ENCODE assay signal across 8 mouse cellular contexts in the genomic region with DNA sequence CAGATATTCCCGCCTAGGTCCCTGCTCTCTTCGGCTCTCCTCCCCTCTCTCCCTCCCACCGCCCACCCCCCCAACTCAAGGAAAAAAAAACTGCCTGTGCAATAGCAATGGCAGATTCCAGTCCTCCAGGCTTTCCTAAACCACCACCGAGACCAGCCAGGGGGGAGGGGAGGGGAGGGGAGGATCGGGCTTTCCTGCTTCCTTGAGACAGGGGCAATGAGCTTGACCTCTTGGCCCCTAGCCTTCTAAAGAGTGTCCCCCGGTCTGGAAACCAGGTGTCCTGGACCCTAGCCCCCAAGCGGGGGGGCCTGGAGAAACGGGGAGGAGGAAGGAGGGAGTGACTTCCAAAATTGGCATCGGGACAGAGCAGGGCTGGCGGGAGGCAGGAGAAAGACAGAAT. TPM values are rescaled to one million over a fixed set of nuclear protein-coding genes. Genes with fewer than 3 reads are reported as not detected.
A peak's percentile ranks its signal among the peaks of the same experiment; 100 is the strongest.
DNase-seq lines count a peak whose midpoint lies in the region; ATAC-seq and TF ChIP-seq lines count a peak whose summit lies in the region.

No protein-coding gene starts in this region.

- no peak for ATAC-seq in cerebellum, adult (ENCODE audit: insufficient number of reproducible peaks, low FRiP score, low TSS enrichment)
- no peak for ATAC-seq in heart, embryonic 15.5 days (replicated peaks; ENCODE audit: insufficient number of reproducible peaks, insufficient read depth, low FRiP score, low read depth)
- no peak for ATAC-seq in neural tube, embryonic 11.5 days (ENCODE audit: insufficient read depth, low FRiP score, low TSS enrichment)

- peak overlapping the region; percentile 67 for H3K4me2 ChIP-seq in heart, embryonic 15.5 days
- H3K4me2 ChIP-seq in neural tube, embryonic 11.5 days (ENCODE audit: low read depth): peak overlapping the region; percentile 40

- no peaks in the 10 kb centered on the region for H3K27me3 ChIP-seq in C2C12 (ENCODE audit: control insufficient read depth, insufficient read depth, insufficient read length)
- peaks cover 27% of the 10 kb centered on the region for H3K27me3 ChIP-seq in heart, embryonic 15.5 days
- H3K27me3 ChIP-seq in neural tube, embryonic 11.5 days (ENCODE audit: control insufficient read depth, insufficient read depth, low read length): peaks cover 27% of the 10 kb centered on the region

- H3K79me3 ChIP-seq in C2C12 (ENCODE audit: low read depth): peaks cover 15% of the 10 kb centered on the region

- H3K36me3 ChIP-seq in C2C12 (ENCODE audit: control insufficient read depth, insufficient read depth): peaks cover 15% of the 10 kb centered on the region
- H3K36me3 ChIP-seq in heart, embryonic 15.5 days: peaks cover 13% of the 10 kb centered on the region; the same call in 1 of the 2 replicates
- 0 out of 2 replicates have a peak, but pooled peaks cover 4% of the 10 kb centered on the region for H3K36me3 ChIP-seq in neural tube, embryonic 11.5 days (ENCODE audit: control insufficient read depth, insufficient read depth, low read length)

- H3K27ac ChIP-seq in cortical plate, adult 2 months (ENCODE audit: insufficient read depth, low read length): peak overlapping the region; percentile 59
- peak overlapping the region; percentile 60; the same call in 1 of the 2 replicates for H3K27ac ChIP-seq in heart, embryonic 15.5 days
- H3K27ac ChIP-seq in neural tube, embryonic 11.5 days (ENCODE audit: low read depth, low read length): no peak overlapping the region

- peaks cover 41% of the 10 kb centered on the region for H3K79me2 ChIP-seq in C2C12 (ENCODE audit: control insufficient read depth, insufficient read depth)

- 3% methylated on average over 9 of the region's 10 CpGs for WGBS in heart, embryonic 15.5 days
- WGBS in neural tube, embryonic 11.5 days: 4% methylated on average over 10 of the region's 10 CpGs

- H3K4me1 ChIP-seq in cortical plate, adult 2 months (ENCODE audit: control insufficient read depth, insufficient read depth, low read length): 0 out of 2 replicates have a peak, but pooled peaks cover 3% of the 10 kb centered on the region
- peaks cover 54% of the 10 kb centered on the region for H3K4me1 ChIP-seq in heart, embryonic 15.5 days (replicated peaks)
- H3K4me1 ChIP-seq in neural tube, embryonic 11.5 days (ENCODE audit: control insufficient read depth, insufficient read depth, low read length): peaks cover 7% of the 10 kb centered on the region

- H3K4me3 ChIP-seq in C2C12 (ENCODE audit: insufficient read depth, poor library complexity, severe bottlenecking): peak overlapping the region; percentile 21
- H3K4me3 ChIP-seq in cortical plate, adult 2 months (ENCODE audit: insufficient read depth, low read length): peak overlapping the region; percentile 52
- H3K4me3 ChIP-seq in heart, embryonic 15.5 days: peak overlapping the region; percentile 54
- H3K4me3 ChIP-seq in neural tube, embryonic 11.5 days (ENCODE audit: low read depth, low read length): peak overlapping the region; percentile 24; the same call in 1 of the 2 replicates

- peak overlapping the region; percentile 49 for H3K9ac ChIP-seq in heart, embryonic 15.5 days
- H3K9ac ChIP-seq in neural tube, embryonic 11.5 days (ENCODE audit: low read length): peak overlapping the region; percentile 47

- no peaks in the 10 kb centered on the region for H3K9me3 ChIP-seq in heart, embryonic 15.5 days (replicated peaks)
- H3K9me3 ChIP-seq in neural tube, embryonic 11.5 days (ENCODE audit: control insufficient read depth, low read length): no peaks in the 10 kb centered on the region

- no peak for TF ChIP-seq POLR2A in cortical plate, adult 2 months (IDR thresholded peaks at IDR 0.05; ENCODE audit: extremely low read depth, insufficient read depth, low read length)

- peak overlapping the region; percentile 67 for H3ac ChIP-seq in C2C12 (ENCODE audit: control insufficient read depth, insufficient read length, low read depth)

- peak; percentile 73 for DNase-seq in cerebellum, adult 11 months
- peak; percentile 73 to 83 for DNase-seq in kidney, postnatal 4 days
- DNase-seq in neural tube, embryonic 11.5 days (ENCODE audit: low spot score): peak; percentile 64
- no peak for DNase-seq in T-cell, adult 2 months (ENCODE audit: low spot score)

- TF ChIP-seq CTCF in C2C12 (IDR thresholded peaks at IDR 0.05; ENCODE audit: control insufficient read depth, insufficient read depth, insufficient read length): no peak
- TF ChIP-seq CTCF in cortical plate, adult 2 months (IDR thresholded peaks at IDR 0.05; ENCODE audit: extremely low read depth, insufficient read depth, low read length): no peak

TF ChIP-seq in C2C12, 6 proteins besides CTCF, POLR2A, EP300 and RAD21:
- no peak for TF ChIP-seq MYOG (IDR thresholded peaks at IDR 0.05; ENCODE audit: control insufficient read depth, extremely low read depth, insufficient read length)
- TF ChIP-seq MAX (IDR thresholded peaks at IDR 0.05): no peak
- TF ChIP-seq MYOD1 (IDR thresholded peaks at IDR 0.05; ENCODE audit: control insufficient read depth, insufficient read length, low read depth): no peak
- no peak for TF ChIP-seq FOSL1 (IDR thresholded peaks at IDR 0.05; ENCODE audit: insufficient read depth, low read length, poor library complexity, severe bottlenecking)
- TF ChIP-seq CEBPB (IDR thresholded peaks at IDR 0.05; ENCODE audit: low read depth): no peak
- no peak for TF ChIP-seq USF1 (IDR thresholded peaks at IDR 0.05; ENCODE audit: low read depth)
TF ChIP-seq in C2C12: peak in this region for 0.

RNA-seq across cellular contexts. Expression of a gene that starts 2.9 kb away (rescaled TPM):
- 9.3 TPM for polyA plus RNA-seq in C2C12 (2012; fragmentation: generic; extraction: Trizol)
- polyA plus RNA-seq in cortical plate, adult 2 months (2012; rRNA removed): 1.2 and 1.4 TPM in 2 replicates
- polyA plus RNA-seq in heart, embryonic 15.5 days (2015; fragmentation: Nextera tagmentation; extraction: Ambion mirVana): 18.1 and 19.8 TPM in 2 replicates
- polyA plus RNA-seq in neural tube, embryonic 11.5 days (2014; fragmentation: Nextera tagmentation; extraction: Ambion mirVana): 6.2 and 7.4 TPM in 2 replicates

RNA-seq across cellular contexts. Expression of a gene that starts 5.2 kb away (rescaled TPM):
- polyA plus RNA-seq in C2C12 (2012; fragmentation: generic; extraction: Trizol): 91.7 TPM
- polyA plus RNA-seq in cortical plate, adult 2 months (2012; rRNA removed): 65.5 and 68.4 TPM in 2 replicates
- polyA plus RNA-seq in heart, embryonic 15.5 days (2015; fragmentation: Nextera tagmentation; extraction: Ambion mirVana): 107 and 113 TPM in 2 replicates
- polyA plus RNA-seq in neural tube, embryonic 11.5 days (2014; fragmentation: Nextera tagmentation; extraction: Ambion mirVana): 183 and 204 TPM in 2 replicates

RNA-seq across cellular contexts. Expression of a gene that starts 7.1 kb away (rescaled TPM):
- 10.8 TPM for polyA plus RNA-seq in C2C12 (2012; fragmentation: generic; extraction: Trizol)
- 10.0 and 10.4 TPM in 2 replicates for polyA plus RNA-seq in cortical plate, adult 2 months (2012; rRNA removed)
- 7.3 and 10.3 TPM in 2 replicates for polyA plus RNA-seq in heart, embryonic 15.5 days (2015; fragmentation: Nextera tagmentation; extraction: Ambion mirVana)
- polyA plus RNA-seq in neural tube, embryonic 11.5 days (2014; fragmentation: Nextera tagmentation; extraction: Ambion mirVana): 10.8 and 11.5 TPM in 2 replicates

RNA-seq across cellular contexts. Expression of a gene that starts 7.1 kb away (rescaled TPM):
- 300 TPM for polyA plus RNA-seq in C2C12 (2012; fragmentation: generic; extraction: Trizol)
- polyA plus RNA-seq in cortical plate, adult 2 months (2012; rRNA removed): 330 and 337 TPM in 2 replicates
- 198 and 215 TPM in 2 replicates for polyA plus RNA-seq in heart, embryonic 15.5 days (2015; fragmentation: Nextera tagmentation; extraction: Ambion mirVana)
- 151 and 160 TPM in 2 replicates for polyA plus RNA-seq in neural tube, embryonic 11.5 days (2014; fragmentation: Nextera tagmentation; extraction: Ambion mirVana)

RNA-seq across cellular contexts. Expression of a gene that starts 11.7 kb away (rescaled TPM):
- polyA plus RNA-seq in C2C12 (2012; fragmentation: generic; extraction: Trizol): 22.0 TPM
- polyA plus RNA-seq in cortical plate, adult 2 months (2012; rRNA removed): 6.2 and 6.3 TPM in 2 replicates
- polyA plus RNA-seq in heart, embryonic 15.5 days (2015; fragmentation: Nextera tagmentation; extraction: Ambion mirVana): 4.5 and 5.2 TPM in 2 replicates
- polyA plus RNA-seq in neural tube, embryonic 11.5 days (2014; fragmentation: Nextera tagmentation; extraction: Ambion mirVana): 14.3 and 16.9 TPM in 2 replicates
